Mouse (Mus musculus) erythroblast, embryonic 14.5 days (primary cell): ENCODE measurements around the gene Ggt1.

ENCODE experiments used
- GATA1 ChIP-seq: IDR thresholded peaks from 2 replicates; pipeline ENCODE4 v1.6.1; 2012; ENCODE audit warnings: low read length, inconsistent platforms, mixed read lengths
- TAL1 ChIP-seq: IDR thresholded peaks from 3 replicates; pipeline ENCODE4 v1.6.1; 2012; ENCODE audit warnings: low read length, inconsistent platforms, mixed read lengths

DNA sequence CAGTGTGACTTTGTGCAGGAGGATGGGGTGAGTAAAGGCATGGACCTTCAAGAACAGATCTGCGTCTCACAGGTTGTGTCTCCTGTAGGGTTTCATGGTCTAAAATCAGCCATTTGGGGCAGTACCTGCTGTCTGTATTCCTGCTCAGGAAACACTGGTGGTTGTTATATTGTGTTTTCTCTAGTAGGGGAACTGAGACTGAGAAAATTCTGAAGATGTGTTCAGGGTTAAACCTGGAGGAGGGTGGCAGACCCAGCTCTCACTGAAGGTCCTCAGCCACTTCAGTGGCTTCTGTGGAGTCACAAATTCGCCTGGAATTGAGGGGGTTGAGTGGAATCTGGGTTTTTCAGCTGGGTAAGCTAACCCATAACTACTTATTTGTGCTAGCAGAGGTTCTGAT, 31.1 kb upstream of the Ggt1 start:
- TF ChIP-seq TAL1 (no peak), GATA1 (no peak)
